Mouse (Mus musculus) cerebellum, postnatal 36 days (tissue): ENCODE measurements around the gene Cacna1c.

Experiments used
- DNase-seq, 2 experiments: peaks; one replicate each; pipeline ENCODE4 v3.0.0; 2021 to 2022; ENCODE audit warnings: mixed read lengths in 2 of 2

Cacna1c gene

DNA sequence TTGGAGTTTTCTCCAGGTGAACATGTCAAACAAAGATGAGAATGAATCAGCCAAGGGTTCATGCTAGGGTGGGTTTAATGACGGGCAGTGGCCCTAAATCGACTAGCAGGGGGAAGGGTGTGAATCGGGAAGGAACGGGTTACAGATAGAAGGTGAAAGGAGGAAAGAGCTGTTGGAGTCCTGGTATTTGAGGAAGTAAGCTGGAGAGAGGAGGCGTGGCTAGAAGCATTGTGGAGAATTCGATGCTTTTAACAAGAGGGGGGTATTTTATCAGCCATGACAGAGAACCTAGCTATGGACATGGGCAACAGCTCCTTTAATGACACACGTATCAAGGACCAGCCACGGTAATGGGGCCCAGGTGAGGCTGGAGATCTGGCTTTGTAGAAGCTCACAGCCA lies 417.0 kb downstream of the Cacna1c start:
- DNase-seq = no peak

DNA sequence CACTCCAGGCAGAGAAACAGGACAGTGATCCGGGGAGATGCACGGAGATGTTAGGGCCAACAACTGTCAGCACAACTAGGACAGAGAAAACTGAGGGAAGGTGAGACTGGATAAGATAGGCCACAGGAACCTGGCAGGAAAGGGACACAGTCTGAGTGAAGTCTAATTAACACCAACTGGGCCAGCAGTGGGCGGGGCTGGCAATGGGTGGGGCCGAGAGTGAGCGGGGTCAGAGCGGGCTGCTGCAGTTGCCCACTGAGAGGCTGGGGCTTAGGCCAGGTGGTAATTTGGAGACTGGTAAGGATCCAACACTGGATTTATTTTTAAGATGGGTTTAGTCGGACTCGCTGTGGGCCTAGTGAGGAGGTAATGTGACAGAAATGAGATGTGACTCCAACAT lies 418.8 kb downstream of the Cacna1c start:
- DNase-seq = no peak

GRCm38 (mm10) chr6:118776459-118776858 lies 419.8 kb downstream of the Cacna1c start:
- no peak for DNase-seq

- no peak for DNase-seq
Measured at GRCm38 (mm10) chr6:118772581-118772980, 423.6 kb downstream of the Cacna1c start.

GRCm38 (mm10) chr6:118771121-118771520 lies 425.1 kb downstream of the Cacna1c start:
- DNase-seq = no peak

- DNase-seq = no peak
Measured at GRCm38 (mm10) chr6:118770396-118770795, 425.8 kb downstream of the Cacna1c start.

DNA sequence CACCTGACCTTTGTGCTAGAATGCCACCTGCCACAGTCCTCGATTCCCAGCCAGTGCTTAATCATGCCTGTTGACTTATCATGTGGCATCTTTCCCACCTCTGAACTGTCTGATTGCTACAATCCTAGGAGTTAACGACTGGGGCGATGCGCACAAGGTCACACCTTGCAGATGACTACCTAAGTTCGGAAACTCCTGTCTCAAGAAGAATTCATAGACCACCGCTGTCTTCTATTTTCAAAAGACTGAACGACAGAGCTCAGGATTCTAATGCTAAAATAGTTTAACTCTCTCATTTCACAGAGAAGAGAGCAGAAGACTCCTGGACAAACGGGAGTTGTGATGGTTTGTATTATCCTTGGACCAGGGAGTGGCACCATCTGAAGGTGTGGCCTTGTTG lies 426.4 kb downstream of the Cacna1c start:
- DNase-seq = no peak

GRCm38 (mm10) chr6:118767698-118768097 lies 428.5 kb downstream of the Cacna1c start:
- no peak for DNase-seq

GRCm38 (mm10) chr6:118765261-118765660 lies 431.0 kb downstream of the Cacna1c start:
- no peak for DNase-seq

DNA sequence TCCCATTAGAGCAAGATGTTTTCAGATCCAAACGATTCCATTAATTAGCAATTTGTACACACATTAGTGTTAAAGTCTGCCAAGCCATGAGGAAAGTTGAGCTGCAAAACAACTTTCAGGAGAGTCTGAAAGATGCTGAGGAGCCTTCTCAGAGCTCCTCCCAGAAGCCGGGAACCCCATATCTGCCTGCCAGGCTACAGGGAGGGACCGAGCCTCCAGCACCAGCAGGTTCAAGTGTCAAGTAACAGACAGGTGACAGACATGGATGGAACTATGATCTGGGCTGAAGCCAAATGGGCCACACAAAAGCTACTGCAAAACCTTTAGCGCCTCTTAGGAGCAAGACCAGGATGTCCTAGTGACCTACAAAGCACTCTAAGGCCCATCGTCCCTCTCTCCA lies 437.2 kb downstream of the Cacna1c start:
- DNase-seq = no peak

DNA sequence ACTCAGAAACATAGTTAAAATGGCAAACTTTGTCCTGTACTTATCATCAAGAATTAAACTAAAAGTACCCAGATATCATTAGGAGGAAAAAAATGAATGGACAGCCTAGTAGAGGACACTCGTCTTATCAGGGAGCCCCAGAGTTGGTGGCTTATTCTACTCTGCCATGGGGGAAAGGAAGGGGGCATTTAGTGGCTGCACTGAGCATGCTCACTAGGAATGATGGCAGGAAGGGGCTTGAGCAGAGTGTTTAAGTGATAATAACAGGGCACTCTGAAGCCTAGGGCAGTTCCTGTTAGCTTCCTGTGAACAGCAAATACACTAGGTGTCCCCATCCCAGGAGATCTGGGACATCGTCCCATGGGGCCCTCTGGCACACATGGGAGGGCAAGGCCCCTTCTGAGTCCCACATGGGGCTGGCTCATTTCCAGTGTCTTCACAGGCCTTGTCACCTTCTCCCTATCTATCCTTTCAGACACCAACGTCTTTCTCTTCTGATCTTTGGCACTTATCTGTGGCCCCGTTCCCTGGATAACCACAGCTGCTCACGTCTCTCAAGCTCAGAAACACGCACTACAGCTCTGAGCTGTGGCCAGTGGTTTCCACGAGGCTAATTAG lies 437.8 kb downstream of the Cacna1c start:
- no peak for DNase-seq

DNA sequence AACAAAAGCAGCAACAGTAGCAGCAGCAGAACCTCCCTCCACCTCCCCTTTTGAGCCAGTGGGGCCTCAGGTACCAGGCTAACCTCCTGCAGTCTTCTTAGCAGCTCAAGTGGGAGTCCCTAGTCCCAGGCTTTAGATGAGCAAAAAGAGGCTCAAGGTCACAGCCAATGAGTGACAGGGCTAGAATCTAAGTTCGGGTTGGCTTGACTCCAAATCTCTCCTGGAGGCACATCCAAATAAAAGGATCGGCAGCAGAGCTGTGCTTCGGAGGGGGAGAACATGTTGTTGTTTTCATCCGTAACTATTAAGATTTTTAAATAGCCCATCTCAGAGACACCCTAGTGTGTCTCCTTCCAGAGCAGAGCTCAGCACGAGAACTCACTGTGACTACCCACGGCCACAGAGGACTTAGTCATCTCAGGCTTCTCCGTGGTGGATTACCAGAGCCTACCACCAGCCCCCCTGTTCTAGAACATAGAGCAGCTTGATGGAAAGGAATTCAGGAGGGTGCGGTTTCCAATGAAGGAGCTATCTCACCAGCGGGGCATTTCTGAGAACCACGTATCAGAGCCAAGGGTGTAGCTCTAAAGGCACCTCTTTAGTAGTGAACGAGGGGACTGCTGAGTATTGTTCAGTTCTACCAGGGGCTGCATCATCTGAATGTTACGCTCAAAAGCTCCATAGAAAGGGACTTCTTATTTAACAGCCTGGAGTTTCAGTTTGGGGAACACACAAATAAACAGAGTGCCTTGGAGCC lies 438.5 kb downstream of the Cacna1c start:
- no peak for DNase-seq

DNA sequence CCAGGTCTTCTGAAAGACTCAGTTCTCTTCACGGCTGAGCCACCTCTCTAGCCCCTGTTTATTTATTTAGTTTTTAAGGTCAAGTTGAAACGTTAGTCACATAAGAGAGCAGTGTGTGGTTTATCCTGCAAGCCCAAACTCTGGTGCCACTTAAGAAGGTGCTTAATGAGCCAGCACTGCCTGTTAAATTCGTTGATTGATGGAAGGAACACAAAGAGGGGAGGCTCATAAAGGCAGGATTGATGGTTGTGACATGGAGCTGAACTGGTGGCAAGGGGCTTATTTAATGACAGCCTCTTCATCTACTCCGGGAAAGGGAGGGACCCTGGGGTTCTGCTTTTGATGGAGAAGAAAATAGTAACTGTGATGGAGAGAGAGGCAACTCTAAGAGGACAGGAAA lies 439.7 kb downstream of the Cacna1c start:
- DNase-seq = no peak

GRCm38 (mm10) chr6:118755768-118756167 lies 440.4 kb downstream of the Cacna1c start:
- DNase-seq = no peak

- peak; percentile 65 to 72 for DNase-seq
Measured at GRCm38 (mm10) chr6:118754439-118754838, 441.8 kb downstream of the Cacna1c start.

DNA sequence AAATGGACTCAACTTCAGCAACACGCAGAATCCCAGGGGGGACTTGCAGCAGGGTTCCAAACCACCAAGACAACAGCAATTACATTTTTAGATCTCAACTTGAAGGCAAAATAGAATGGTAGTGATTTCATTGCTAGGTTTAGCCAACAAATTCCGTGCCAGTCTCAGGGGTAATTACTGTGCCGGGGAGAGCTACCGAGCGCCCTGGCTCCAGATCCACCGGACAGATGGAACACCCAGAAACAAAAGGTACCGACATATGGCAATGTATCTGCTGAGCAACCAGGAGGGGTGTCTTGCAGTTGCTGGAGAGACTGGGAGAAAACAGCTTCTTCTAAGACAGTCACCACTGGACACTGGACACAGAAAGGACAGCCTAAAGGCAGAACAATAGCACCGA lies 442.4 kb downstream of the Cacna1c start:
- DNase-seq = peak; percentile 90 to 93

DNA sequence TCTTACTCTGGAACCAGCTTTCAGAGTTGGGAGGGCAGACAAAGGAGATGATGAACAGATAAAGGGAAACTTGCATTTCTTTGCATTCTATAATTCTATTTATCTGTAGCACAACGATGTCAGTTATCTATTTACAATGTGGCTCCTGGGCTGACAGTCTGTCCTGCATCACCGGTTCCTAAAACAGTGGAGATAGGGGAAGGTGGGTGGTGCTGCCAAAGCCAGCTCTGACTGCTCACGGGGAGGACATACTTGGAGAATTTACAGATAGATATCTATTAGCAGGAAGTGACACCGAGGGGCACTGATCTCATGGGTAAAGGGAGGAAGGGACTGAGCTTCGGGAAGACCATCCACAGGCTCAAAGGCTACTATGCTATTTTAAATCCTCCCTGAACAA lies 443.2 kb downstream of the Cacna1c start:
- peak in 1 of 2 experiments; percentile 46 for DNase-seq

DNA sequence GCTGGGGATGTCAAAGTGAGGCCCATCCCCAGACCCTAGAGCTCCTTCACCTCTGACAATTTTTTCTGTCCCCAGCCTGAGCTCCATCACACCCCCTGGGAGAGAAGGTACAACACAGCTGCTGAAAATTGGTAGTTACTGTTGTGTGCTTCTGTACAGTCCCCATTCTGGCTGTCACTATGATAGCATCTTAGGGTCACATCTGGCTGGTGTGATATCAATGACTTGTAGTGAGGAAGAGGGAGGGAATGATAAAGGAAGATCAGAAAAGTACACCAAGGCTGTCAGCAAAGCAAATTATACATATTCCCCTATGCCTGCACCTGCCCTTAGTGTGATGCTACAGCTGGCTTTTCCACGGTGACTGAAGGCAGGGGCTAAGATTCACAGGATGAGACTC lies 446.9 kb downstream of the Cacna1c start:
- DNase-seq = no peak

DNA sequence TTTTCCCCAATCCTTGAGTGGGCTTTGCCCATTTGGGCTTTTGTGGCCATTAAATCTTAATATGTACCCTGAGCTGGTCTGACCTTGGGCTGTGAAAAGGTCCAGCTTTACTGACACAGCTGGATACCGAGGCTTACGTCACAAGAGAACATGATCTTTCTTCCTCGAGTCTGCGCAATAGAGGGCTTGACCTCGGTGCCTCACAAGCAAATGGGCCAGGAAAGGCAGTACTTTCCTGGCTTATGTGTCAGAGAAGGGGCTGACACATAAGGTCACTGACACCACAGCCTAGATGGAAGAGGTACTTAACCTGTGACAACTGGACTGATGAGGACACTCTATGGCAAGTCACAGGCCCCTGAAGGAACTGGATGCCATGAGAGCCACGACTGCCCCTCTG lies 453.5 kb downstream of the Cacna1c start:
- no peak for DNase-seq

GRCm38 (mm10) chr6:118741841-118742240 lies 454.4 kb downstream of the Cacna1c start:
- no peak for DNase-seq

DNA sequence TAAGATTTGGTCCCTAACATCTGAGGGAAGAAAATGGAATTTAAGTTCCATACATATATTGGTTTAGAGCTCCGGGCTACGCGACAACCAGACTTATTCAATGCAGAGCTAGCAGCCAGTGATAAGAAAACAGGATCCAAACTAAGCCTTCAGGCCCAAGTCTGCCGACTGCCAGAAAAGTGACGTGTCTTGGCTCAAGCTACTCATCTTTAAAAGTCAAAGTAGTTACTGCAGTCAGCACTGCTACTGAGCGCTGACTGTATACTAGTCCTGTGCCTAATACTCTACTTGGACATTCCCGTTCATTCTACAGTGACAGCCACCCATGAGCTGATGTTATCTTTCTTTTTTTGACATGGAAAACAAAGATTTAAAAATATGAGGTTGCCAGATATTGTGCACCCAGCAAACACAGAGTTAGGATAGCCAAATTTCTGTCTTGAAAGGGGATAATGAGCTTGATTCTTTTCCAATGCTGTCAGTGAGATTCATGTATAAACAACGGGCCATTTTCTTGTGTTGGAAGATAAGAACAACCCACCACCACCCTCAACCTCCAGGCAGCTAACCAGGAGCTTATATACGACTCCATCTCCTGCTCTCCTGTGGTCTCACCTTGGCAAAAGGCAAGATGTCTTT lies 456.1 kb downstream of the Cacna1c start:
- no peak for DNase-seq

GRCm38 (mm10) chr6:118739344-118739743 lies 456.9 kb downstream of the Cacna1c start:
- no peak for DNase-seq

DNA sequence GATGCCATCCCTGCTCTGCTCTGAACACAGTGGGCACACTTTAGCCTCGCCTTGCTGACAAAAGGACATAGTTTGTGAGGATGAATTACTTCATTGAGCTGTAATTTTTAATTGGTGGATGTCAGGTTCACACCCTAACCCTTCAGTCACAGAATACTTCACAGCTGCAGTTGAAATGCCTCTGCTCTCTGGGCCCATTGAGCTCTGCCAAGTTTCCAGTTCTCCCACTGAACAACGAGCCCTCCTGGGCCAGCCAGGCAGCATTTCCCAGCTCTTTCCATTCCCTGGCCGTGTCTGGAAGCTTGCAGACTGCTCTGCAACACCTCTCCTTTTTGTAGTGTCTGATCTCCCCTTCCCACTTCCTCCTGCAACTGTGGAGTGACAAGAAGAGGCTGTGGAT lies 457.6 kb downstream of the Cacna1c start:
- no peak for DNase-seq

- DNase-seq = no peak
Measured at GRCm38 (mm10) chr6:118737078-118737477, 459.1 kb downstream of the Cacna1c start.
